Mouse (Mus musculus) bone marrow macrophage, adult 2 months (primary cell): ENCODE results near the gene Arfgap3. TPM values are rescaled to one million over a fixed set of nuclear protein-coding genes. Genes with fewer than 3 reads are reported as not detected.

ENCODE experiments used
- H3K27ac ChIP-seq: 2 replicates; pipeline ENCODE4 v1.5.1; 2012; ENCODE audit warnings: low read depth, low read length; ENCODE audit not compliant: insufficient read depth
- H3K4me1 ChIP-seq: 2 replicates; pipeline ENCODE4 v1.6.1; 2012; ENCODE audit warnings: low read length; ENCODE audit not compliant: control insufficient read depth, insufficient read depth
- H3K4me3 ChIP-seq: 2 replicates; pipeline ENCODE4 v1.5.1; 2012; ENCODE audit warnings: mild to moderate bottlenecking, low read length, moderate library complexity; ENCODE audit not compliant: insufficient read depth
- CTCF ChIP-seq: IDR thresholded peaks from 2 replicates; pipeline ENCODE4 v1.5.1; 2012; ENCODE audit warnings: low read depth, mild to moderate bottlenecking, low read length, moderate library complexity
- POLR2A ChIP-seq: IDR thresholded peaks from 2 replicates; pipeline ENCODE4 v1.6.1; 2012; ENCODE audit warnings: mild to moderate bottlenecking, low read depth, low read length, borderline replicate concordance
- polyA plus RNA-seq: library from polyadenylated mRNA; stranded (reverse); fragments of >200 nt; gene quantifications from 2 replicates; pipeline ENCODE4 v1.2.4, GENCODE M21; 2012; ENCODE audit not compliant: missing spikeins, insufficient read depth, insufficient read length

Arfgap3 gene
- polyA plus RNA-seq, 1 experiment: 27.8 TPM

DNA sequence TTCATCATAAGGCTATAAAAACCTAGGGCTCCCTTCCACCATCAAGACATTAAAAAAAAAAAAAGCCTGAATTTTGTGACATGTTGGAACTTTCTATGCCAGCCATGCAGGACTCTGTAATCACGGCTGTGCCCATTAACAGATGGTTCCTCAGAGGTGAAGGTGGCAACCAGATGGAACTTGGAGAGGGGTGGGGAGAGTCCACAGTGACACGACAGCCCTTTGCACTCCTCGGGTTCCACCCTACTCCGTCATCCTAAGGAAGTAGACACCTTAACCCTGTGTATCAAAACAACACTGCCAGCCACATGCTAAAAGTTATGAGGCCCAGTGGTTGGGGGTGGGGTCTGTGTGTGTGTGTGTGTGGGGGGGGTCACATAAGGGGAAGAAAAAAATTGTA, 1.3 kb downstream of the Arfgap3 start:
- H3K27ac ChIP-seq: no peak overlapping the region
- H3K4me3 ChIP-seq: no peak overlapping the region
- peaks cover 6% of the 10 kb centered on the region for H3K4me1 ChIP-seq
- no peak for TF ChIP-seq CTCF
- no peak for TF ChIP-seq POLR2A

DNA sequence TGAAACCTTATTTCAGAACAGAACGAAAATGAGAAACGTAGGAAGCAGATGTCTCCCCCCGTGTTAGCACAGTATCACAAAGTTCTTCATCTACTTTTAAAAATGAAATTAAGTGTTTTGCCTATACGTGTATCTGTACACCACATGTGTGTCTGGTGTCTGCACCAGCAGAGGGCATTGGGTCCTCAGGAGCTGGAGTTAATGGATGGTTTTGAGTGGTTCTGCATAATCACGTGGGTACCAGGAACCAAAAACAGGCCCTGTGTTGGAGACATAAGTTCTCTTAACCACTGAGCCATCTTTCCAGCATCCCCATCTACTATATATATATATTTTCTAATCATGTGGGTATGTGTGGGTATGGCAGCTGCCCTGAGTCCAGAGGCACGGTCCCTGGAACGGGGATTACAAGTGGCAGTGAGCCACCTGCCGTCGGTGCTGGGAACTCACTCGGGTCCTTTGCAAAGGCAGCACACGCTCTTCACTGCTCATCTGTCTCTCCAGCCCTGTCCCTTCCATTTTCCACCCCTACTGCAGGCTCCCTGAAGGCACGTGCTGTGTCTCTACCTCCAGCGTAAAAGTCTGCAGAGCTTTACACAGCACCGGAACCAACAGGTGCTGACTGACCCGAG, 4.0 kb downstream of the Arfgap3 start:
- H3K4me1 ChIP-seq: peaks cover 14% of the 10 kb centered on the region
- H3K4me3 ChIP-seq: no peak overlapping the region
- TF ChIP-seq CTCF: no peak
- TF ChIP-seq POLR2A: no peak
- no peak overlapping the region for H3K27ac ChIP-seq

DNA sequence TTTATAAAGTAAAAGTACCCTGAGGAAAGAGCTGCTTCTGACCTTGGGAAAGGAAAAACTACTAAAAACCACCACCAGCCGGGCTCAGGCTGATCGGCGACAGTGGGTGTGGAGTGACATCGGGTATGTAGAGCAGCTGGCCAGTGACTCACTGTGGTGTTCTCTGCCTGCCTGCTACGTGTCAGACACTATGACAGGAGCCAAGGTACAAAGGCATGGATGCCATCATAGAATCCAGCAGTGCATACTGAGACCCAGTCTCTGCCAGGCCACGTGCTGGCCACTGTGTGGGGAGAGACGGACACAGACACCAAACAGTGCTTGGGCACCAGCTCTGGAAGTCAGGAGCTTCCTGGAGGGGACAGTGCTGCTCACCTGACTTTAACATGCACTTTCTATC, 5.1 kb downstream of the Arfgap3 start:
- H3K27ac ChIP-seq: no peak overlapping the region
- H3K4me1 ChIP-seq: peaks cover 13% of the 10 kb centered on the region
- no peak overlapping the region for H3K4me3 ChIP-seq
- TF ChIP-seq CTCF: no peak
- TF ChIP-seq POLR2A: no peak

DNA sequence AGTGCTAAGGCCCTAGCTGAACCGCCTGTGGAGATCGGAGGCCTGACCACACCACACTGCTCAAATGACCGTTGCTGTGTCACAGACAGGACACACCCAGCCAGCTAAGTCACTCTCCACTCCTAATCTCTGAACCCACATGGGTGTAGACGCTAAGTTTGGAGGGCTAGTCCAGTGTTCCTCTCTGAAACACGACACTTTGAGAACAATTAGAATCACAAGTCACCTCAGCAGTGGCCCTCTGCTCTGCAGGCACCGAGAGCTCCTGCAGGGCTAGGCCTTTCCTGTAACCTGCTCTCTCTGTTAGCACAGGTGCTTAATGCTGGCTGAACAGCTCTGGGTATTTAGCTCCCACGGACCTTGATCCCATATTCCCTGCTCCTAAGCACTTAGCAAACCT, 5.9 kb downstream of the Arfgap3 start:
- no peak overlapping the region for H3K4me3 ChIP-seq
- peaks cover 12% of the 10 kb centered on the region for H3K4me1 ChIP-seq
- TF ChIP-seq POLR2A (no peak), CTCF (no peak)
- no peak overlapping the region for H3K27ac ChIP-seq

DNA sequence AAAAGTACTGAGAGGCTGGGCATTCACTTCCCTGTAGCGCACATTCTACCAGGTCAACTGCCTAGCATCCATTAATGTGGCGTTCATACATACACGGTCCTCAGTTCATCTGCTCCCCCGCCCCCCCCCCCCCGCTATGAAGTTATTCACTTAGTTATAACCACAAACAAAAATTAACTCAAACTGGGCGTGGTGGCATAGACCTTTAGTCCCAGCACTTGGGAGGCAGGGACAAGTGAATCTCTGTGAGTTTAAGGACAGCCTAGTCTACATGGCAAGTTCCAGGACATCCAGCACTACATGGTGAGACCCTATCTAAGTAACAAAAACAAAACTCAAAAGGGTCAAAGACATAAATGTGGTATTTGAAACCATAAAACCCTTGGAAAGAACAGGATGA, 11.1 kb downstream of the Arfgap3 start:
- no peak overlapping the region for H3K4me3 ChIP-seq
- TF ChIP-seq CTCF (no peak), POLR2A (no peak)
- H3K4me1 ChIP-seq: peaks cover 10% of the 10 kb centered on the region
- H3K27ac ChIP-seq: no peak overlapping the region

DNA sequence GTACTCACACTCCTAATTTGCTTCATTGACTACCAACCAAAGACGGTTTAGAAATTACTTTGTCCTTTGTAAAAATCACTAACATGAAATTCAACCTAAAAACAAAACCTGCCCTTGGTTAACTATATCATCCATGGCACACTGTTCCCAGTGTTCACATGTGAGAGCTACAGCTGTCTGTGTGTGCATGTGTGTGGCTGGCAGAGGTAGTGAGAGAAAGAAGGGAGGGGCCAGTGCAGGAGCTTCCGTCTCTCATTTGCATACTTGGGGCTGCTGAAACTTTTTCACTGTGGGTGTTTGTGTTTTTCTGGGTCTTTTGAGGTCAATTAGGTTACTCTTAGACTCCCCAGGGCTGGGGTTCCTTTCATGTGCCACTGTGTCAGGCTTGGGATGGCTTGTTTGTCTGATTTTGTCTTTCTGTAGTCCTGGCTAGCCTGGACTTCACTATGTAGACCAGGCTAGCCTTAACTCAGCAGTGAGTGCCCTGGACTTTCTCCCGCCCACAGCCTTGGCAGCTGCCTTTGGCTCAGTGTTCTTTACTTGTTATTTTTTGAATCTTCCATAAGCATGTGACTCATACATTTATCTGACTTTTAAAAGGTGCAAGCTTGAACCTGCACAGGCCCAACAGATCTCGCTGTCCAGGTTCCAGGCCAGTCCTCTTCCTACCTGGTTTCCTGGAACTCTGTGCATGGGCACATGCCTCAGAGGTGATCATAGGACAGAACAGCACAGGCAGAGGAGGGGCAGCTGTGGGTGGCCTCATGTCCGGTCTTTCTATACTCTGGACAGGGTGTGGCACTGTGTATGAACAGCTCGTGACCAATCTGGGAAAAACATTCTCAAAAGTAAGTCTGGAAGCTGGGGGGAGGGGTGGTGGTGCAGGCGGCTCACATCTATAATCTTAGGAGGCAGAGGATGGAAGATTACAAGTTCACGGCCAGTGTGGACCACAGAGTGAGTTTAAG, 11.9 kb downstream of the Arfgap3 start:
- Histone ChIP-seq H3K27ac (no peak overlapping the region), H3K4me3 (no peak overlapping the region), H3K4me1 (peaks cover 10% of the 10 kb centered on the region)
- no peak for TF ChIP-seq CTCF
- TF ChIP-seq POLR2A: no peak

DNA sequence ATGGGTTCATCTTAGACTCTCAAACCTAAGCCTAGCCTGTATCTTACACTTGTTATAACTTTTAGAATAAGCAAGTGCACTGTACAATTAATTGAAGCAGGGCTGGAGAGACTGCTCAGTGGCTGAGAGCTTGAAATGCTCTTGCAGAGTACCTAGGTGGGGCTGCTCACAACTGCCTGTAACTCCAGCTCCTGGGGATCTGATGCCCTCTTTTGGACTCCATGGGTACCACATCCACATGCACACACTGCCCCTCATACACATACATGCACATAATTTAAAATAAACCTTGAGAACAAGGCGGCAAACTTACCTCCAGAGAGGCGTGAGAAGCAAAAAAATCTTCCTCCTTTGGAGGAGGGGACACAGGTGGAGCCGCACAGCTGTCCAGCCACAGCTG, 17.7 kb downstream of the Arfgap3 start:
- Histone ChIP-seq H3K27ac (no peak overlapping the region), H3K4me3 (no peak overlapping the region), H3K4me1 (no peaks in the 10 kb centered on the region)
- TF ChIP-seq POLR2A (no peak), CTCF (no peak)

DNA sequence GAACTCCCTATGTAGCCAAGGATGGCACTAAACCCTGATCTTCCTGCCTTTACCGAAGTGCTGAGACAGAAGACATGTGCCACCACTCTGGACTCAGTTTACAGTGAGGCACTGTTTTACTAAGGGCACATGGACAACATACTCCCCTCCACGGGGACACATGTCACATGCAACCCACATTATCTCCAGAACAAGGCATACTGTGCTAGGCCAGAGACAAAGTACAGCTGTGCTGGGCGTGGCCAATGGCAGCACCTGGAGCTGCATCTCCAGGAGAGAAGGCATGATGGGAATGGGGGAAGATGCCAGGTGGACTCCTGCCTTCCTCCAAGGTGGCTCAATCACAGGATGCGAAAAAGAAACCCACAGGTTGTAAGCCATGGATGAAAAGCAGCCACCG, 21.1 kb downstream of the Arfgap3 start:
- Histone ChIP-seq H3K27ac (no peak overlapping the region), H3K4me1 (no peaks in the 10 kb centered on the region), H3K4me3 (no peak overlapping the region)
- TF ChIP-seq POLR2A: no peak
- TF ChIP-seq CTCF: no peak

DNA sequence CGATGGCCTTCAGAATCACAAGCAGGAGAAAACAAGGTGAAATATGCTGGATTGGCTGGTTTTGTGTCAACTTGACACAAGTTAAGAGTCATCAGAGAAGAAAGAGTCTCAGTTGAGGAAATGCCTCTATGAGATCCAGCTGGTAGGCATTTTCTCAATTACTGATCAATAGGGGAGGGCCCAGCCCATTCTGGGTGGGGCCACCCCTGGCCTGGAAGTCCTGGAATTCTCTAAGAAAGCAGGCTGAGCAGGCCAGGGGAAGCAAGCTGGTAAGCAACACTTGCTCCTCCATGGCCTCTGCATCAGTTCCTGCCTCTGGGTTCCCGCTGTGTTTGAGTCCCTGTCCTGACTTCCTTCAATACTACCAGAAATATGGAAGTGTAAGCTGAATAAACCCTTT, 27.0 kb downstream of the Arfgap3 start:
- no peaks in the 10 kb centered on the region for H3K4me1 ChIP-seq
- TF ChIP-seq CTCF (no peak), POLR2A (no peak)
- H3K4me3 ChIP-seq: no peak overlapping the region
- no peak overlapping the region for H3K27ac ChIP-seq

DNA sequence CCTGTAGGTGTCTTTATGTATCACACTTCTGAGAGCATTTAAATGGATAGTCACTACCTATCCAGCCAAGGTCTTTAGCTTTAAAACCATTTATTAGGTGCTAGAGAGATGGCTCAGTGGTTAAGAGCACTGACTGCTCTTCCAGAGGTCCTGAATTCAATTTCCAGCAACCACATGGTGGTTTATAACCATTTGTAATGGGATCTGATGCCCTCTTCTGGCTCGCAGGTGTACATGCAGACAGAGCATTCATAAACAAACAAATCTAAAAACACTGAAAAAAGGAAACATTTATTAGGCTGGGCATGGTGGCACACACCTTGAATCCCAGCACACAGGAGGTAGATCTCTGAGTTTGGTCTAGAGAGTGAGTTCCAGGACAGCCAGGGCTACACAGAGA, 35.1 kb downstream of the Arfgap3 start:
- TF ChIP-seq POLR2A (no peak), CTCF (no peak)
- no peak overlapping the region for H3K27ac ChIP-seq

More for the DNA sequence above, 35.1 kb downstream of the Arfgap3 start:
- Histone ChIP-seq H3K4me3 (no peak overlapping the region), H3K4me1 (no peaks in the 10 kb centered on the region)
